Mouse (Mus musculus): Measurements from ENCODE around the gene Zbtb5. TPM values are rescaled to one million over a fixed set of nuclear protein-coding genes. Genes with fewer than 3 reads are reported as not detected.
"Not testable (repeated sequence)": the region's sequence is repeated elsewhere in the genome, so short reads cannot be mapped to it uniquely, and the experiment has no call there.

The Zbtb5 gene
- polyA plus RNA-seq, 1 experiment from 2014 or later, result 55.5 TPM

DNA sequence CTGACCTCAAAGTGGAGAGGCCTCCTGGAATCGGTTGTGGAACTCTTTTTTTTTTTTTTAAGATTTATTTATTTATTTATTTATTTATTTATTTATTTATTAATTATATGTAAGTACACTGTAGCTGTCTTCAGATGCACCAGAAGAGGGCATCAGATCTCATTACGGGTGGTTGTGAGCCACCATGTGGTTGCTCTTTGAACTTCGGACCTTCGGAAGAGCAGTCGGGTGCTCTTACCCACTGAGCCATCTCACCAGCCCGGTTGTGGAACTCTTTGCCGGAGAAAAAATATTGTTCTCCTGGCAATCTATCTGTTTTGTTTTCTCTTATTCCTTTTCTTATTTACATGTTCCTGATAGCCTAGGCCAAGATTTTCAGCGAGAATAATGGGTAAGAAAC lies 26.7 kb upstream of the Zbtb5 start:
- WGBS, result 59% methylated on average over 8 of the region's 8 CpGs
- ATAC-seq (ENCODE audit: low FRiP score, low TSS enrichment); H3K4me3 ChIP-seq (replicated peaks; ENCODE audit: low read depth, low read length); H3K4me1 ChIP-seq (ENCODE audit: control insufficient read depth, insufficient read depth, low read length); H3K9ac ChIP-seq (replicated peaks; ENCODE audit: low read length); H3K4me2 ChIP-seq (ENCODE audit: low read length); H3K27me3 ChIP-seq (ENCODE audit: control insufficient read depth, insufficient read depth, low read length); H3K9me3 ChIP-seq (ENCODE audit: control insufficient read depth, low read length); H3K27ac ChIP-seq (replicated peaks; ENCODE audit: low read depth, low read length): not testable (repeated sequence)
- peak; percentile 9 for DNase-seq
- peaks cover 61% of the 10 kb centered on the region for H3K36me3 ChIP-seq (ENCODE audit: control insufficient read depth, insufficient read depth, low read length)

DNA sequence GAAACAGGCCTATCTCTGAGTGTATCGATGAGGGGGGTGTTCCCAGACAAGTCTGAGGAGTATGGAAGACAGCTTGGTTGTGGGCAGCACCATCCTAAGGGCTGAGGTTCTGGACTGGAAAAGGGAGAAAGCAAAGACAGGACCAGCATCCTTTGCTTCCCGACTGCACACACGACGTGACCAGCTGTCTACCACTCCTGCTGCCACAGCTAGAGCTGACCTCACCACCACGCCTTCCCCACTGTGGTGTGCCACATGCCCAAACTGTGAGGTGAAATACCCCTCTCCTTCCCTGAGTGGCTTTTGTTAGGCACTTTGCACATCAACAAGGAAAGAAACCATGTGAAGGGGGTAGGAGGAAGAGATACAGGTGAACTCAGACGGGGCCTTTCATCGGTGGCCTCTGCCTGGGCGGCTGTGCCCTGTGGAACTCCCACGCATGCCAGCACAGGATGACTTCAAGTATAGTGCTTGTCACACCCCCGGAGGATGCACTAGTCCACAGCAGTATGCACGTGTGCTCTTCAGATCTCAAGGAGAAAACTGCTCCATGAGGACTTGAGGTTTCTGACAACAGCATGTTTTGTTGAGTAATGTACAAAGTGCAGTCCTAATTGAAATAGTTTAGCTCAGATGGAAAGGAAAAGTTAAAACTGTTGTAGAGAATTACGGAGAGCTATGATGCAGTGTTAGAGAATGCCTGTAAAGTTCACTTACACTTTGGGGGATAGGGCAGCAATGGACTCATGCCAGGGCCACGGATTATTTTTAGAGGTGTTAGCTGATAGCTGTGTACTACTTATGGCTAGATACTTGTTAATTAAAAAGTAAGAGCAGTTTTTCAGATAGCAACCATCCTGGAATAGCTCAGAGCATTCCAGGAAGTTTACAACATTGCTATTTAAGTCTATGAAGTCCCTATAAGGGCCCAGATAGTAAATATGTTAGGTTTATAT lies 25.5 kb upstream of the Zbtb5 start:
- H3K9ac ChIP-seq (replicated peaks; ENCODE audit: low read length), result no peak overlapping the region
- H3K36me3 ChIP-seq (ENCODE audit: control insufficient read depth, insufficient read depth, low read length), result peaks cover 64% of the 10 kb centered on the region
- no peak overlapping the region for H3K4me3 ChIP-seq (replicated peaks; ENCODE audit: low read depth, low read length)
- ATAC-seq (ENCODE audit: low FRiP score, low TSS enrichment), result no peak
- H3K27ac ChIP-seq (replicated peaks; ENCODE audit: low read depth, low read length), result no peak overlapping the region
- no peak overlapping the region for H3K4me2 ChIP-seq (ENCODE audit: low read length)
- no peaks in the 10 kb centered on the region for H3K9me3 ChIP-seq (ENCODE audit: control insufficient read depth, low read length)
- no peak for DNase-seq
- 92% methylated on average over 13 of the region's 13 CpGs for WGBS
- no peaks in the 10 kb centered on the region for H3K27me3 ChIP-seq (ENCODE audit: control insufficient read depth, insufficient read depth, low read length)
- no peaks in the 10 kb centered on the region for H3K4me1 ChIP-seq (ENCODE audit: control insufficient read depth, insufficient read depth, low read length)

DNA sequence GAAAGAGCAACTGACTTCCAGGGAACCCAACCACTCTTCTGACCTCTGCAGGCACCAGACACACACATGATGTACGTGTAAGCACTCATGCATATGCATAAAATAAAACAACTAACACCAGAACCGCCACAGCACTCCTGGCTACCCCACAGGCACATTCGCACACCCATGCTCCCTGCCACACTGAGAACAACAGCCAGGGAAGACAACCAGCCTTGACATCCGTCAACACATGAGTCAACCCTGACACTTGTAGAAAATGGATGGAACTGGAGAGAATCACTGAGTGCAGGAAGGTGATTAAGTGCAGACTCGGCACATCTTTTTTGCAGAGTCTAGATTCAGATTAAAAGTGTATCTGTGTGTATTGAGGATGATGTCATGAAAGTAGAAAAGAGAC lies 24.4 kb upstream of the Zbtb5 start:
- 80% methylated on average over 5 of the region's 5 CpGs for WGBS
- H3K36me3 ChIP-seq (ENCODE audit: control insufficient read depth, insufficient read depth, low read length), result peaks cover 76% of the 10 kb centered on the region
- no peak for ATAC-seq (ENCODE audit: low FRiP score, low TSS enrichment)

DNA sequence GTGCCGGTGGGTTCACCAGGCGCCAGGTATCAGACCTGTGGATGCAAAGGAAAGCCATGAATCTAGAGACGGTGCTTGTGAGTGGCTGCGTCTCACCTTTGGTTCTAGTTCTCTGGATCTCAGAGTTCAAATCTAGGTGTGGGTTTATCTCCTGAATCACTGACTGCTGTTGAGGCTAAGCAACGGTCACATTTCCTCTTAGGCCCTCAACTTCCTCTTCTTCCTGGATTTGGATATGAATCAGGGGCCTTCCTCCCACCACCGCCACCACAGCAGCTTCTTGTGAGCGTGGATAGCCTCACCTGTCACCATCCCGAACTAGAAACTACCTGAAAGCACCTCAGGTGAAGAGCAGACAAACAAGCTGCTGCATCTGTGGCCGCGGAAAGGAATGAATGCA lies 23.8 kb upstream of the Zbtb5 start:
- H3K4me2 ChIP-seq (ENCODE audit: low read length), result no peak overlapping the region
- no peak for DNase-seq
- no peak for ATAC-seq (ENCODE audit: low FRiP score, low TSS enrichment)
- no peak overlapping the region for H3K27ac ChIP-seq (replicated peaks; ENCODE audit: low read depth, low read length)
- H3K9me3 ChIP-seq (ENCODE audit: control insufficient read depth, low read length), result no peaks in the 10 kb centered on the region
- H3K9ac ChIP-seq (replicated peaks; ENCODE audit: low read length), result no peak overlapping the region
- 92% methylated on average over 10 of the region's 10 CpGs for WGBS
- no peaks in the 10 kb centered on the region for H3K4me1 ChIP-seq (ENCODE audit: control insufficient read depth, insufficient read depth, low read length)
- H3K27me3 ChIP-seq (ENCODE audit: control insufficient read depth, insufficient read depth, low read length), result no peaks in the 10 kb centered on the region
- no peak overlapping the region for H3K4me3 ChIP-seq (replicated peaks; ENCODE audit: low read depth, low read length)
- H3K36me3 ChIP-seq (ENCODE audit: control insufficient read depth, insufficient read depth, low read length), result peaks cover 76% of the 10 kb centered on the region

More for the DNA sequence above, 24.4 kb upstream of the Zbtb5 start:
- Histone ChIP-seq H3K4me3 (replicated peaks; ENCODE audit: low read depth, low read length) (no peak overlapping the region), H3K9me3 (ENCODE audit: control insufficient read depth, low read length) (no peaks in the 10 kb centered on the region), H3K4me1 (ENCODE audit: control insufficient read depth, insufficient read depth, low read length) (no peaks in the 10 kb centered on the region), H3K27me3 (ENCODE audit: control insufficient read depth, insufficient read depth, low read length) (no peaks in the 10 kb centered on the region), H3K27ac (replicated peaks; ENCODE audit: low read depth, low read length) (no peak overlapping the region), H3K9ac (replicated peaks; ENCODE audit: low read length) (no peak overlapping the region), H3K4me2 (ENCODE audit: low read length) (no peak overlapping the region)
- DNase-seq, result no peak

DNA sequence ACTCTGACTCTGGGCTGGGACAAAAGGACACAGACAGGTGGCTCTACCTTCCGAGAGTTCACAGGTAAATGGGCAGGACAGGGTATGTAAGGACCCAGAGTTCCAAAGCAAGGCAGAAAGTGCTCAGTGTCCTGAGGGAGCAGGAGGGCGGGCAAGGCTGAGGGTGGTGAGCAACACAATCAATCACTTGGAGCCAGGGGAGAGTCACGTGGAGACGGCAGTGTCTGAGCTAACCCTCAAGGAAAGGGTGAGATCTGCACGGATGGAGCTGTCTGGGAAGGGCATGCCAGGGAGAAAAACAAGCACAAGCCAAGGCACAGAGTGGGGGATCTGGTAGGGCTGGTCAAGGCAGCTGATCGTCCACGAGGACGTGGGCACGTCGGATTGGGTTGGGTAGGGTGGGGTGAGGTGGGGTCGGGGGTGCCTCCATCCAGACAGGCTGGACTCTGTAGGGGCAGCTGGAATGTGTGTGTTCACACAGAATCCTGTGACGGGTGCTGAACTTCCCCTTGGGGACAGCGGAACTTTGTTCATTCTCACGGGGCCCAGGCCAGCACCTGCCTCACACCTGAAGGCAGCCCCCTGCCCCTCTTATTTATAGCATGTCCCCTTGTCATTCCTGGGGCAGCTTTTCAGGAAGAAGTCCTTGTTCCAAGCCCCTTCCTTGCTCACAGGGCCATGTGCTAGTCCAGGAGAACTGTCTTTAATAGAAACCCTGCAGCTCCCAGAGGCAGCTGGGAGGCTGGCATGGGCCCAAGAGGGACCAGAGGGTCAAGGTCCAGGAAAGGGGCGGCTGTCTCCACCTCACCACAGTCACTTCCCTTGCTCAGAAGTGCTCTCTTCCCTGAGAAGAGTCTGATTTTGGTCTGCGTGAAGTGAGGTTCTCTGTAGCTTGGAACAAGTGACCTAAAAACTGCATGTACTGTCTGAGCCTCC lies 22.7 kb upstream of the Zbtb5 start:
- Histone ChIP-seq H3K9ac (replicated peaks; ENCODE audit: low read length) (no peak overlapping the region), H3K4me3 (replicated peaks; ENCODE audit: low read depth, low read length) (no peak overlapping the region), H3K4me1 (ENCODE audit: control insufficient read depth, insufficient read depth, low read length) (no peaks in the 10 kb centered on the region), H3K27ac (replicated peaks; ENCODE audit: low read depth, low read length) (no peak overlapping the region), H3K4me2 (ENCODE audit: low read length) (no peak overlapping the region), H3K27me3 (ENCODE audit: control insufficient read depth, insufficient read depth, low read length) (no peaks in the 10 kb centered on the region), H3K9me3 (ENCODE audit: control insufficient read depth, low read length) (no peaks in the 10 kb centered on the region), H3K36me3 (ENCODE audit: control insufficient read depth, insufficient read depth, low read length) (peaks cover 79% of the 10 kb centered on the region)
- ATAC-seq (ENCODE audit: low FRiP score, low TSS enrichment) (no peak), DNase-seq (no peak)
- 86% methylated on average over 16 of the region's 16 CpGs for WGBS

DNA sequence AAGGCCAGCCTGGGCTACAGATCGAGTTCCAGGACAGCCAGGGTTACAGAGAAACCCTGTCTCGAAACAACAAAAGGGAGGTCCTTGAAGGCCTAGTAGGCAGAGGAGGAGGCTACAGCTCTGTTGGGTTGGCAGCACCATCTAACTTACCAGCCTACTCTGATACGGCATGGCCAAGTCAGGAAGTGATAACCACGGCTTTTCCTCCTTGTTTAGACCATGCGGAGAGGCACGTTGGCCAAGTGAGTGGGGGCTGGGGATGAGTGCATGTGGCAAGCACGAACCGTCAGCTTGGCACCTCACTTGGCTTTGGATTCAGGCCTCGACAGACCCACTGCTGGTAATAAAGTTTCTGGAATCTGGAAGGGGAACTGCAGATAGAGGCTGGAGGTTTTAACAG lies 20.4 kb upstream of the Zbtb5 start:
- Histone ChIP-seq H3K9ac (replicated peaks; ENCODE audit: low read length) (no peak overlapping the region), H3K9me3 (ENCODE audit: control insufficient read depth, low read length) (no peaks in the 10 kb centered on the region), H3K4me1 (ENCODE audit: control insufficient read depth, insufficient read depth, low read length) (no peaks in the 10 kb centered on the region), H3K4me2 (ENCODE audit: low read length) (no peak overlapping the region), H3K27ac (replicated peaks; ENCODE audit: low read depth, low read length) (no peak overlapping the region), H3K27me3 (ENCODE audit: control insufficient read depth, insufficient read depth, low read length) (no peaks in the 10 kb centered on the region), H3K4me3 (replicated peaks; ENCODE audit: low read depth, low read length) (no peak overlapping the region), H3K36me3 (ENCODE audit: control insufficient read depth, insufficient read depth, low read length) (peaks cover 90% of the 10 kb centered on the region)
- 91% methylated on average over 9 of the region's 9 CpGs for WGBS
- no peak for ATAC-seq (ENCODE audit: low FRiP score, low TSS enrichment)
- no peak for DNase-seq

DNA sequence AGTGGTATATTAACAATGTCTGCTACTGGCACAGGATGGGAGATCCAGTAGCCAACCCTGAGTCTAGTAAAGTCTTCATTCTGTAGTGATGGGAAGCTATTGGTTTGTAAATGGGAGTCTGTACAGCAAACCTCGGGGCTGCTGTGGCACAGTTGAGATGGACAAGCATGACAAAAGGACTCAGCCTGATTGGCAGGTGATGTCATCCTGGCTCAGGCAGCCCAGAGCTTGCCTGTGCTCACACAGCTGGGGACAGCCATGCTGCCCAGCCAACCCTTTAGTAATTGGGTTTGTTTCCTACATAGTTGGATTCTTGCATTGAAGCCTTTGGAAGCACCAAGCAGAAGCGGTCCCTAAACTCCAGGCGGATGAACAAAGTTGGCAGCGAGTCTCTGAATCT lies 14.2 kb upstream of the Zbtb5 start:
- peaks cover 67% of the 10 kb centered on the region for H3K36me3 ChIP-seq (ENCODE audit: control insufficient read depth, insufficient read depth, low read length)
- WGBS, result 80% methylated on average over 4 of the region's 4 CpGs
- ATAC-seq (ENCODE audit: low FRiP score, low TSS enrichment) (no peak), DNase-seq (no peak)
- H3K4me1 ChIP-seq (ENCODE audit: control insufficient read depth, insufficient read depth, low read length), result no peaks in the 10 kb centered on the region
- H3K9ac ChIP-seq (replicated peaks; ENCODE audit: low read length), result no peak overlapping the region
- H3K27ac ChIP-seq (replicated peaks; ENCODE audit: low read depth, low read length), result no peak overlapping the region
- H3K4me3 ChIP-seq (replicated peaks; ENCODE audit: low read depth, low read length), result no peak overlapping the region
- H3K27me3 ChIP-seq (ENCODE audit: control insufficient read depth, insufficient read depth, low read length), result no peaks in the 10 kb centered on the region
- H3K9me3 ChIP-seq (ENCODE audit: control insufficient read depth, low read length), result no peaks in the 10 kb centered on the region
- no peak overlapping the region for H3K4me2 ChIP-seq (ENCODE audit: low read length)

DNA sequence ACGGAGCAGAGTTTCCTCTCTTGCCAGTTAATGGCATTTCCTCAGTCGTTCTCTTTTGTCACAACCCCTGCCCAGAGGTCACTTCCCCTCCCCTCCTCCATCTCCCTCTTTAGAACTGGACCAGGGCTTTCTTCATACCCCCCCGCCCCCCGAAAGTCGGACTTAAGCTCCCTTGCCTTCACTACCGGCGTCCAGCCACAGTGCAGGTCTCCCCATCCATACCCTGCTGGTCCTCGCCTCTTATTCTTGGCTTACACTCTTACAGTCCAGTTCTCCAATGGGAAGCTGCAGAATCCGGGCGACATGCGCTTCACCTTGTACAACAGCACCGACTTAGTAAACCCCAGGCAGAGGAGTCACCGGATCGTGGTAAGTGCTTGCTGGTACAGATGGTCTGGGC lies 6.8 kb upstream of the Zbtb5 start:
- 0 out of 2 replicates have a peak overlapping the region, but pooled peaks have one; percentile 14 for H3K27ac ChIP-seq (replicated peaks; ENCODE audit: low read depth, low read length)
- H3K4me2 ChIP-seq (ENCODE audit: low read length), result peak overlapping the region; percentile 91
- peaks cover 14% of the 10 kb centered on the region for H3K4me1 ChIP-seq (ENCODE audit: control insufficient read depth, insufficient read depth, low read length)
- H3K9ac ChIP-seq (replicated peaks; ENCODE audit: low read length), result peak overlapping the region; percentile 60
- DNase-seq (peak; percentile 9), ATAC-seq (ENCODE audit: low FRiP score, low TSS enrichment) (peak; percentile 29; the same call in 1 of the 2 replicates)
- WGBS, result 2% methylated on average over 14 of the region's 14 CpGs
- H3K36me3 ChIP-seq (ENCODE audit: control insufficient read depth, insufficient read depth, low read length), result peaks cover 18% of the 10 kb centered on the region
- no peaks in the 10 kb centered on the region for H3K27me3 ChIP-seq (ENCODE audit: control insufficient read depth, insufficient read depth, low read length)
- no peaks in the 10 kb centered on the region for H3K9me3 ChIP-seq (ENCODE audit: control insufficient read depth, low read length)
- H3K4me3 ChIP-seq (replicated peaks; ENCODE audit: low read depth, low read length), result peak overlapping the region; percentile 61
